ENCODE assay signal across 10 mouse cellular contexts in genomic region chr1:126931093-126931492, GRCm38 (mm10).
"Had no signal": no experiment of that assay in that cellular context is flagged by ENCODE, and none has a peak within 500 bp of the region (broad histone marks: within the 10 kb centered on the region; RNA-seq: fewer than 3 reads in every experiment).

No protein-coding gene starts in this region.

- H3K9ac ChIP-seq: forebrain, postnatal 0 days; heart, embryonic 12.5 days; hindbrain, embryonic 13.5 days; kidney, embryonic 15.5 days; limb, embryonic 12.5 days; liver, embryonic 13.5 days had no signal

- H3K36me3 ChIP-seq: heart, embryonic 10.5 days; heart, embryonic 12.5 days; hindbrain, embryonic 13.5 days; kidney, embryonic 15.5 days; limb, embryonic 12.5 days; liver, embryonic 13.5 days had no signal

- H3K4me3 ChIP-seq: heart, embryonic 10.5 days; heart, embryonic 12.5 days; hindbrain, embryonic 13.5 days; kidney, embryonic 15.5 days; limb, embryonic 12.5 days; liver, embryonic 13.5 days had no signal

- H3K9me3 ChIP-seq: heart, embryonic 10.5 days; heart, embryonic 12.5 days; hindbrain, embryonic 13.5 days; kidney, embryonic 15.5 days; limb, embryonic 12.5 days; liver, embryonic 13.5 days had no signal

- H3K4me2 ChIP-seq: heart, embryonic 12.5 days; hindbrain, embryonic 13.5 days; kidney, embryonic 15.5 days; limb, embryonic 12.5 days; liver, embryonic 11.5 days; liver, embryonic 13.5 days had no signal

- H3K4me1 ChIP-seq: liver, embryonic 13.5 days had no signal

- H3K27ac ChIP-seq: heart, embryonic 10.5 days; hindbrain, postnatal 0 days; kidney, embryonic 15.5 days; kidney, postnatal 0 days; limb, embryonic 12.5 days; liver, embryonic 13.5 days had no signal

- H3K27me3 ChIP-seq: heart, embryonic 12.5 days; hindbrain, embryonic 13.5 days; kidney, embryonic 15.5 days; liver, embryonic 13.5 days had no signal
